Mouse (Mus musculus): ENCODE data around the gene Fbl.
"Not testable (repeated sequence)": the region's sequence is repeated elsewhere in the genome, so short reads cannot be mapped to it uniquely, and the experiment has no call there.

Fbl gene

GRCm38 (mm10) chr7:28169489-28170422 is at the start of gene Fbl:
TSS of gene Fbl (plus strand) at chr7:28169710.
- DNase-seq (ENCODE audit: low spot score), result peak; percentile 94

DNA sequence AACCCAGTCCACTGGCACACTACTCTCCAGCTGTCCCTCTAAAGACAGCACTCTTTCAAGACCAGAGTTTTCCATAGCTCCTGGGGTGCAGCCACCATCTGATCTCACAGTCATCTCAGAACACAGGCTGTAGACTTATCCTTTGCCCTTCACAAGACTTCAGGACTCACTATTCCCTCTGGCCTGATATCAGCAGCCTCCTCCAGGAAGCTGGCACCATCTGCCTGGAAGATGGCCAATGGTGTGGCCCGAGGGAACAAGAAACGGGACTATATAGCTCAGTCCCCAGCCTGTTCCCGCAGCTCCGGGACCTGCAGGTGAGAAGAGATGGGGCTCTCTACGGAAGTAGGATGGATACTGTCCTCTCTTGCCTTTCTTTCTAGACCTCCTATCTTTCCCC is 40.3 kb upstream of the Fbl start, which contains the start of gene 9530053A07Rik:
TSS of gene 9530053A07Rik (plus strand) at position 301 of the 400 bp plus-strand sequence.
- no peak for DNase-seq (ENCODE audit: low spot score)

- no peak for DNase-seq (ENCODE audit: low spot score)
Observed at GRCm38 (mm10) chr7:28137613-28138012, 31.9 kb upstream of the Fbl start.

DNA sequence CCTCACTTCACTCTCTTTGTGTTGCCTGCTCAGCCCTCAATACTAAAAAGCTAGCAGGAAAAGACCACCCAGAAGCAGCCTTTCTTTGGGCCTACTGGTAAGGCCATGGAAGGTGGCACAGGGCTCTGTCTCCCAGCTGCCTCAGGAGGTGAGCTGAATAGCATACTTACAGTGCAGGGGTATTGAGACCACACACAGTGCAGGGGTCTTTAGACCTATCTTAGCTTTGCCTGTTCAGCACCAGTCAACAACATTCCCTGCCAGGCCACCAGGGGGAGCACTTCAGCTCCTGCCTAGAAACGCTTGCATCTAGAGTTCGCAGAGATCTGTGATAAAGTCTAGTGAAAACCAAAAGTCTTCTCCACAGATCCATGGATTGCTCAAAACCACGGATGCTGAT is 21.2 kb upstream of the Fbl start:
- peak; percentile 54 for DNase-seq (ENCODE audit: low spot score)

DNA sequence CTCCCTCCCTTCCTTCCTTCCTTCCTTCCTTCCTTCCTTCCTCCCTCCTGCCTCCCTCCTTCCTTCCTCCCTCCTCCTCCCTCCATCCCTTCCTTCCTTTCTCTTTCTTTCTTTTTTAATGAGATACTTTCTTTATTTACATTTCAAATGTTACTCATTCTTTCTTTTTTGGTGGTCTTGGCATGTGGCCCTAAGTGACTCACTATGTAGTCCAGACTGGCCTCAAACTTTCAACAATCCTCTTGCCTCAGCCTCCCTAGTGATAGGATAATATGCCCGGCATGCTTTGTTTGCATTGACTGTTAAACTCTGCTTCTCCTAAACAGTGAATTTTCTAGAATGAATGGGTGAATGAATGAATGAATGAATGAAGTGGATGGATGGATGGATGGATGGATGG is 19.7 kb upstream of the Fbl start:
- DNase-seq (ENCODE audit: low spot score), result no peak

DNA sequence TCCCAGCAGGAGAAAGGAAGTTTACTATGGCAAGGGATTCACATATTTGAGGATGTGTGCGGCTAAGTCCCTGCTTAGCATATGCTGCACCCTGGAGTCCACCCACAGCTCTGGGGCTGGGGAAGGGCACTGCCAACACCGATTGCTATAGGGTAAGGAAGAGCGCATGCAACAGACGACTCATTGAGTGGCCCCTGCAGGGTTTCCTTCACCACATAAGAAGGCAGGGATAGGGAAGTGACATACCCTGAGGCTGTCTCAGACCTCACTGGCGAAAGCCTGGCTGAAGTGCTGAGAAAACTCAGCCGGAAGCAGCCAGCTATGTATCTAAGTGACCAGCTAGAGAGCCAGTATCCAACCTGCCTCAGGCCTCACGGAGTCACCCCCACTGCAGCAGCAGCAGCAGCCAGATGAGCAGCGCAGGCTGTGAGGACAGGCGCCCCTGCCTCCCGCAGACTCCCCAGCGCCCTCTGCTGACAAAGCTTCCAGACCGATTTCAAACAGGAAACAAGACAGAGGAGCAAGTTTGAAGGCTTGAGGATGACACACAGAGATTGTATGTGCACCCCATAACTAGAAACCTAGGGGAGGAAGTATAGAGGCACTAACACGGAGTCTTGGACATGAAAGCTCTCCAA is 17.8 kb upstream of the Fbl start:
- no peak for DNase-seq (ENCODE audit: low spot score)

DNA sequence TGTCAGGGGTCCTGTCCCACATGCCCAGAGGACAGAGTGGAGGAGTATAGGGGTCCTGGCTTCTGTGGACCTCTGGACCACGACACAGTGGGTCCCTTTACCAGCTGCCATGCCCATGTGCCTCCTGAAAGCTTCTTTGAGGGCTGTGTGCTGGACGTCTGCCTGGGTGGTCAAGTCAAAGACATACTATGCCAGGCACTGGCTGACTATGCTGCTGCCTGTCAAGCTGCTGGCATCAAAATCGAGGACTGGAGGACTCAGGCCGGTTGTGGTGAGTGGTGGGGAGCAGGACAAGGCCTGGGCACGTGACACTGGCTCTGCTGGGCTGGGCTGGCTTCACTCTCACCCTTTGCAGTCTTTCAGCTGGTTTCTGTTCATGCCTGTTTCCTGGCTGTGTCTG is 15.9 kb upstream of the Fbl start:
- DNase-seq (ENCODE audit: low spot score), result not testable (repeated sequence)

DNA sequence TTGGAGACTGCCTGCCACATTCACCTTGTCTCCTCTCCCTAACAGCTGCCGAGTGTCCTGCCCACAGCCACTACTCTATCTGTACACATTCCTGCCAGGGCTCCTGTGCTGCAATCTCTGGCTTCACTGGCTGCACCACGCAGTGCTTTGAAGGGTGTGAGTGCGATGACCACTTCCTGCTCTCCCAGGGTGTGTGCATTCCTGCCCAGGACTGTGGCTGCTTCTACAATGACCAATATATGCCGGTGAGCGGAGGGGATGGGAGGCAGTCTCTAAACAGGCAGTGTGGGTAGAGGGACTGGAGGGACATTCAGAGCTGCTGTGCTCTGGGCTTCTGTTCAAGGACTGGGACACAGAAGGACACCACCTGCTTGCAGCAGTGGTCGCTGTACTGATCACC is 10.2 kb upstream of the Fbl start:
- DNase-seq (ENCODE audit: low spot score), result no peak

GRCm38 (mm10) chr7:28159893-28160292 is 9.6 kb upstream of the Fbl start:
- DNase-seq (ENCODE audit: low spot score), result no peak

- no peak for DNase-seq (ENCODE audit: low spot score)
Observed at GRCm38 (mm10) chr7:28161163-28161749, 8.3 kb upstream of the Fbl start.

DNA sequence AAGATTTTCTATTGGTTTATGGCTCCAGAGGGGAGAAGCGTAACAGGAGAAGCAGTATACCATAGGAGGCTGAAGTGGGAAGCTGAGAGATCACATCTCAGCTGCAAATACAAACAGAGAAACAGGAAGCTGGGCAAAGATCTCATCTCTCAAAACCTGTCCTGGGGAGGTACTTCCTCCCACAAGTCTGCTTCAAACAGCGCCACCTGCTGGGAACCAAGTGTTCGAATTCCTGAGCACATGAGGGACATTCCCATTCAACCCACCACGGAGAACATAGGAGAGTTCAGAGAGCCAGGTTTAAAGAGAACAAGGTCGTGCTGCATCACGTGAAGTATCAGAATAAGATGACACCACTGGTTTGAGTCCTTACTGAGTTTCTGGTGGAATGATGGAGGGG is 4.1 kb upstream of the Fbl start:
- no peak for DNase-seq (ENCODE audit: low spot score)

GRCm38 (mm10) chr7:28168320-28169115 is 992 bp upstream of the Fbl start:
- DNase-seq (ENCODE audit: low spot score), result peak; percentile 71

GRCm38 (mm10) chr7:28175358-28175757 is 5.8 kb downstream of the Fbl start:
- no peak for DNase-seq (ENCODE audit: low spot score)

DNA sequence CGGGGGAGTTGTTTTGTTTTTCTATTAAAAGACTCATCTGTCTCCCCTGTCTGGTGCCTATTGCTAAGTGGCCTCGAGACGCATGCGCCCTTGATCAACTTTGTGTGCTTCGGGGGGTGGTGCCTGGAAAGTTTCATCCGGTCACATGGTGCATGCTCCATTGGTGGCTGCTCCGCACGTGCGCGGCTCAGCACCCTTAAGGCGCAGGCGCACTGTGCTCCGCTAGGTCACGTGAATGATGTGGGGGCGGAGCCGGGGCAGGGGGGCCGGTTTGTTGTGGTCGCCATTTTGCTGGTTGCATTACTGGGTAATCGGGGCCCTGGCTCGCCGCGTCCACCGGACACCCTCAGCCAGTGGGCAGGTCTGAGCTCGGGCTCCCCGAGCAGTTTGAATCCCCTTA is 9.7 kb downstream of the Fbl start, which contains the start of gene Dyrk1b:
TSS of gene Dyrk1b (plus strand) at position 242 of the 400 bp plus-strand sequence.
- peak; percentile 99 for DNase-seq (ENCODE audit: low spot score)

GRCm38 (mm10) chr7:28179741-28180377 is 10.3 kb downstream of the Fbl start:
- DNase-seq (ENCODE audit: low spot score), result peak; percentile 96

- DNase-seq (ENCODE audit: low spot score), result no peak
Observed at GRCm38 (mm10) chr7:28180890-28181289, 11.4 kb downstream of the Fbl start.

- no peak for DNase-seq (ENCODE audit: low spot score)
Observed at GRCm38 (mm10) chr7:28181376-28181775, 11.9 kb downstream of the Fbl start.

GRCm38 (mm10) chr7:28182320-28182719 is 12.8 kb downstream of the Fbl start:
- no peak for DNase-seq (ENCODE audit: low spot score)

DNA sequence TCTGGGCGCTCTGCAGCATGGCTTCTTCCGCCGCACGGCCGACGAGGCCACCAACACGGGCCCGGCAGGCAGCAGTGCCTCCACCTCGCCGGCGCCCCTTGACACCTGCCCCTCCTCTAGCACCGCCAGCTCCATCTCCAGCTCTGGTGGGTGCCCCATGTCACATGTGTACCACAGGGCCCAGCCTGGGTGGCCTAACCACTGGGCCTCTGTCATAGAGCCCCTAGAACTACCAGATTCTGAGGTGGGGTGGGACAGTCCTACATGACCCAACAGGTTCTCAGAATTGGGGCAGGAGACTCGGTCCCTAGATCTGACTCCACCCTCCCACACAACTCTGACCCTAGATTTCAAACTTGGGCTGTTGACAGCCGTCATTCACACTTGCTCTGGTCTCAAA is 16.4 kb downstream of the Fbl start:
- DNase-seq (ENCODE audit: low spot score), result no peak

DNA sequence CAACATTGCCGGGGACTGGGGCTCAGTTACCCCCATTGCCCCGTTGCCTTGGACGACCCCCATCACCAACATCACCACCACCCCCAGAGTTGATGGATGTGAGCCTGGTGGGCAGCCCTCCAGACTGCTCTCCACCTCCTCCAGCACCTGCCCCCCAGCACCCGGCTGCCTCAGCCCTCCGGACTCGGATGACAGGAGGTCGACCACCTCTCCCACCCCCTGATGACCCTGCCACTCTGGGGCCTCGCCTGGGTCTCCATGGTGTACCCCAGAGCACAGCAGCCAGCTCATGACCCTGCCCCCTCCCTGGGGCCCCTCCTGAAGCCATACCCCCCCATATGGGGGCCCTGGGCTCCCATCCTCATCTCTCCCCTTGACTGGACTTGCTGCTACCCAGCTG is 17.1 kb downstream of the Fbl start:
- DNase-seq (ENCODE audit: low spot score), result no peak

- no peak for DNase-seq (ENCODE audit: low spot score)
Observed at GRCm38 (mm10) chr7:28191489-28191888, 22.0 kb downstream of the Fbl start.

All from lung, postnatal 25 days (tissue).